Mouse (Mus musculus): Measurements from ENCODE around the gene Gch1. TPM values are rescaled to one million over a fixed set of nuclear protein-coding genes. Genes with fewer than 3 reads are reported as not detected.

Gch1 gene
- 1 to 10 TPM; 1.7 to 1.8 TPM for total RNA-seq (2021)
- long read RNA-seq, experiment 1, partial matches to known transcripts, result 0 of 4 reads
- long read RNA-seq, experiment 1, other reads (novel, unspliced or antisense), result 0 of 4 reads
- long read RNA-seq, experiment 2, partial matches to known transcripts, result 0 of 4 reads
- long read RNA-seq, experiment 2, other reads (novel, unspliced or antisense), result 0 of 4 reads

DNA sequence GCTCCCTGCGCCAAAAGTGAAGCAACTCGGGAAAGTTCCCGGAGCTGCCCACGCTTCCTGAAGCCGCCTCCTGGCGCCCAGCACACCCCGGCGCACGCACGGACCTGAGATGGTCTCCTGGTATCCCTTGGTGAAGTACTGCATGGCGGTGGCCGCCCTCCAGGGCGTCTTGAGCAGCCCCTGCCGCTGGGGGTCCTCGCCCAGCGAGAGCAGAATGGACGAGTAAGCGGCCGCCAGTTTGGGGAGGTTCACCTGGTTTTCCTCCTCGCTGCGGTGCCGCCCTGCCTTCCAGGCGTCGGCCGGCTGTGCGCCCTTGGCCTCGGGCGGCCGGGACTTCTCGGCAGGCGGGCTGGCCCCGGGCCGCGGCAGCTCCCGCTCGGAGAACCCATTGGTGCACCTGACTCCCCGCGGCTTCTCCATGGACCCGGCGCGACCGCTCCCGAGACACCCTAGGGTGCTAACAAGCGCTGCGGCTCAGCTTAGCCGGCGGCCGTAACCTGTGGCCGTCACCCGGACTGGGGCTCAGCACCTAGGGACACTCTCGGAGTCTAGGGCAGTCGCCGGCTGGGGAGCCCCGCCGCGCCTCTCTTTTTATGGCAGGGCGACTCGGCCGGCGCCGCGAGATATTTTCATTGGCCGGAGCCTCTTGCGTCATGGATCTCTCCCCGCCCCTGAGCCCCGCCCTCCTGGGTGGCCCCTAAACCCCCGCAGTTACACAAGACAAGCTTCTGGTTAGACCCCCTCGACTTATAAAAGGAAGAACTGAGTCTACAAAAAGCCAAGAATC lies at the start of gene Gch1:
Gene Gch1 (minus strand): TSS at position 566 of the 787 bp plus-strand sequence.
- intact Hi-C loops (cut with DNase I; ENCODE audit: low total_unique reads), result no loop called here
- peak; percentile 75 for DNase-seq

DNA sequence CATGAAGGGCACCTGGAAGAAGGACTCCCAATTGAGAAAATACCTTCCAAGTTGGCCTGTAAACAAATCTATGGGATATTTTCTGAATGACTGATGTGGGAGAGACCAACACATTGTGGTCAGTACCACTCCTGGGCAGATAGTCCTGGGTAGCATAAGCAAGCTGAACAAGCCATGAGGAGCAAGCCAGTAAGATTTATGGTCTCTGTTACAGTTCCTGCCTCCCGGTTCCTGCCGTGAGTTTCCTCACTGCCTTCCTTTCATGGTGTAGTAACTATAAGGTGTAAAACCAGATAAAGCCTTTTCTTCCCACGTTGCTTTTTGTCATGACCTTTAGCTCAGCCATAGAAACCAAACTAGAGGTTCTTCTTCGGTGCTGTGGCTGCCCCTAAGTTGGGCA lies 48.1 kb upstream of the Gch1 start:
- intact Hi-C loops (cut with DNase I; ENCODE audit: low total_unique reads), result no loop called here
- no peak for DNase-seq

DNA sequence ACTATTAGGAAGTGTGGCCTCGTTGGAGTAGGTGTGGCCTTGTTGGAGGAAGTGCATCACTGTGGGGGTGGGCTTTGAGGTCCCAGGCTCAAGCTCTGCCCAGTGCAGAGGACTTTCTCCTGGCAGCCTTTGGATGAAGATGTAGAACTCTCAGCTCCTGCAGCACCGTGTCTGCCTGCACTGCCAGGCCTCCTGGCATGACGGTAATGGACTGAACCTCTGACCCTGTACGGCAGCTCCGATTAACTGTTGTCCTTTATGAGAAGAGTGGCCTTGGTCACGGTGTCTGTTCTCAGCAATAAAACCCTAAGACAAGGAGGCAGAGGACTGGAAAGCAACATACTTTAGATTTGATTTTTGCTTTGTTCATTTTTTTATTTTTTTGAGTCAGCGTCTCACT lies 47.3 kb upstream of the Gch1 start:
- no peak for DNase-seq
- intact Hi-C loops (cut with DNase I; ENCODE audit: low total_unique reads), result no loop called here

DNA sequence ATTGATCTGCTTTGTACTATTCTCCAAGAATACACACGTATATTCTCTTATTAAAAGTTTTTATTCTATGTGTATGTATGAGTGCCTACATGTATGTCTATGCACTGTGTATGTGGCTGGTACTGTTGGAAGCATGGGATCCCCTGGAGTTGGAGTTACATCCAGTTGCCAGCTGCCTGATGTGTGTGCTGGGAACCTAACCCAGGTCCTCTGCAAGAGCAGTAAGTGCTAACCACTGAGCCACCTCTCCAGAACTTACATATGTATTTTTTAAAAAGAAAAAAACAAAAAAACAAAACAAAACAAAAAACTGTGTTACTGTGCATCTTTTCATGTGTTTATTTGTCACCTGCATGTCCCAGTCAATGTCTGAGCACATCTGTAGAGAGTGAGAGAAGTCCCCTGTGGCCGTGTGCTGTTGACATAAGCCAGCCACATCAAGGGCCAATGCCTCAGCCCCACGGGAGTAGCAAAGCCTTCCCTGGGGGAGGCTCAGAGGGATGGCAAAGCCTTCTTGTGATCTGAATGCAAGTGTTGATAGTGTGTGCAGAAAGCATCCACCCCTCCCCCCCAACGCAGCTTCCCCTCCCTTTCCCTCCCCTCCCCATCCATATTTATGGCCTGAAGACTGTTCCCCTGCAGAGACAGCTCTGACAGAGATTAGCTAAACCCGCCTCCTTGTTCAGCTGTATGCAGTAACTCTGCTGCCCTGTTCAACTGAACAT lies 45.5 kb upstream of the Gch1 start:
- intact Hi-C loops (cut with DNase I; ENCODE audit: low total_unique reads), result no loop called here
- no peak for DNase-seq

DNA sequence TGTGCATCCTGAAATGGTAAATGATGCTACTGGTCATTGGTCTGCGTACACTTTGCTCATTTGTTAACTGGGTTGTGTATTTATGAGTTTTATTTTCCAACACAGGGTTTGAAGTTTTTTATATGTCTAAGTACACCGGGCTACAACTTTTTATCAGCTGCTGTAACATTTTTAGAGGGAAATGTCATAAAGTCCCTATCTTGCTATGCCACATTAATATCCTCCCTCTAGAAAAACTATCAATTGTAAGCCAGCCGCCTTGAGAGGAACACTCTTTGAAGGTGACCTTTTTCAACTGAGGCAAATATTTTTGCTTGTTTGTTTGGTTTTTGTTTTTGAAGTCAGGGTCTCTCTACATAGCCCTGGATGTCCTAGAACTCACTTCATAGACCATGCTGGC lies 44.8 kb upstream of the Gch1 start:
- intact Hi-C loops (cut with DNase I; ENCODE audit: low total_unique reads), result no loop called here
- DNase-seq, result no peak

DNA sequence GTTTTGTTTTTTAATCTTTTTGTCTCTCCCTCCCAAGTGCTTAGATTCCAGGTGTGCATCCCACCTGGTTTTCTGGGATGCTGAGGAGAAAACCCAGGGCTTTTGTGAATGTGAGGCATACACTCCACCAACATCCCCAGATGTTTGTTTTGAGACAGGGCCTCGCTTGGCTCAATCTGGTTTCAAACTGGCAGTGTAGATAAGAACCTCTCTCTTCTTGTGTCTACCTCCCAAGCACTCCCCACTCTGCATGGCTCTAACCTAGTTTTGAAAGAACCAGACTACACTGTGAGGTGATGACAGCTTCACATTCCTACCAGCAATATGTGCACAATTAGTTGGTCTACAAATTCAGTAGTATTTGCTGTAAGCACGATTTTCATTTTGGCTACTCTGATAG lies 44.4 kb upstream of the Gch1 start:
- intact Hi-C loops (cut with DNase I; ENCODE audit: low total_unique reads), result no loop called here
- DNase-seq, result no peak

DNA sequence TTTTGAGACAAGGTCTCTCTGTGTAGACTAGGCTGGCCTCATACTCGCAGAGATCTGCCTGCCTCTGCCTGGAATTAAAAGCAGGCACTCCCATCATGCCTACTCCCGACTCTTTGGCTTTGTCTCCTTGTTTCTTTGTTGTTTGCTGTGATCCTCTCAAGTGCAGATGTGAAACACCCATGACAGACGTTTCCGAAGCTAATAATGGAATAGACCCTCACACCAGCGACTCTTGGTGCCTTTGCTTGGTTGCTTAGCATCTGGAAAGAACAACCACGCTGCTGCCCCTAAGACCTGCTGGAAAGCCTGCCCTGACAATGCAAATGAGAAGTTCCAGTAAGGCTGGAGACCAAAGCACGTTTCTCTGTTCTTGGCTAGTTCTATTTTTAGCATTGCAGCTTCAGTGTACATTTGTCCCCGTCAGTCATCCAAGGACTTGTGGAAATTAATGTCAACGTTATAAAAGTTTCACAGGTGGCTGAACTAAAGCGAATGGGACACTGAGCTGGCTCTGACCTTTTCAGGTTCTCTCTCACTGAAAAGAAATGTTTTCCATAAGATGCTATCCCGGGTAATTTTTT lies 40.7 kb upstream of the Gch1 start:
- no peak for DNase-seq
- intact Hi-C loops (cut with DNase I; ENCODE audit: low total_unique reads), result no loop called here

DNA sequence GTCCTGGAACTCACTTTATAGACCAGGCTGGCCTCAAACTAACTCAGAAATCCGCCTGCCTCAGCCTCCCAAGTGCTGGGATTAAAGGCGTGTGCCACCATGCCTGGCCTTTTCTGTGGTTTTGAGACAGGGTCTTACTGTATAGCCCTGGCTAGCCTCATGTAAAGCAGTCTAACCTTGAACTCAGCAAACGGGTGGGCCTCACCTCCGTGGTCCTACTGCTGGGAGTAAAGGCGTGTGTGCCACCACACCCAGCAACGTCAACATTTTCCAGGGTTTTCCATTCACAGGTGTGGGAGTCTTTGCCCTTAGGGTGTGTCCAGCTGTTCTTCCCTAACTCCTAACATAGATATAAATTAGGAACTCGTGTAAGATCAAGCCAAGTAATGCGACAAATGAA lies 36.7 kb upstream of the Gch1 start:
- DNase-seq, result no peak
- intact Hi-C loops (cut with DNase I; ENCODE audit: low total_unique reads), result no loop called here

DNA sequence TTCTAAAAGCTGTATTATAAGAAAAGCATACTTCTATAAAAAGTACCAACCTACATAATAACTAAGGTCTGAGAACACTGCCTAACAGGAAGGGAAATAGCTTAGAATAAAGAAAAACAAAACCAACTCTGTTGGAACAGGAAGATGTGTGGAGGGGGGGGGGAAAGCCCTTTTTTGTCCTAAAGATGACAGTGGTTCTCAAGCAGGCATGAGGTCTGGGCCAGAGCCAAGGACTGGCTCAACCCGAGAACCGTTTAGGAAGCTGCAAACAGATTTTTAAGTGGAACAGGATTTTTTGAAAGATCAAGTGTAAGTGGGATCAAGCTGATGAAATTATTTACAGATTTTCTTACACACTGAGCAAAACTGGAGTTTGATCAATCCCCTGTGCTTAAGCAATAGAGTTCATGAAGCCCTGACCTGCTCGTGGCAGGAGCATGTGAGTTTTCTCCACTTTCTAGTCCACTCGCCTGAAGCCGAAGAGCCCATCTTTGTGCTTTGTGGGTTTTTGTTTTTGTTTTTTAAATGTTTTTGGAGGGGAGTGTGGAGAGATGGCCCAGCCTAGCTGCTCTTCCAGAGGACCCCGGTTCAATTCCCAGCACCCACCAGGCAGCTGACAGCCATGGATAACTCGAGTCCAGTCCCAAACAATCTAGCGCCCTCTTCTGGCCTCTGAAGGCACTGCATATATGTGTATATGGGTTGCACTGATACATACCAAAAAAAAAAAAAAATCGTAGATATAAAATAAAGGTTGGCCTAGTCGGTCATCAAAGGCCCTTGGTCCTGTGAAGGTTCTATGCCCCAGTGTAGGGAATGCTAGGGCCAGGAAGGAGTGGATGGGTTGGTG lies 35.5 kb upstream of the Gch1 start:
- DNase-seq, result no peak
- intact Hi-C loops (cut with DNase I; ENCODE audit: low total_unique reads), result no loop called here

DNA sequence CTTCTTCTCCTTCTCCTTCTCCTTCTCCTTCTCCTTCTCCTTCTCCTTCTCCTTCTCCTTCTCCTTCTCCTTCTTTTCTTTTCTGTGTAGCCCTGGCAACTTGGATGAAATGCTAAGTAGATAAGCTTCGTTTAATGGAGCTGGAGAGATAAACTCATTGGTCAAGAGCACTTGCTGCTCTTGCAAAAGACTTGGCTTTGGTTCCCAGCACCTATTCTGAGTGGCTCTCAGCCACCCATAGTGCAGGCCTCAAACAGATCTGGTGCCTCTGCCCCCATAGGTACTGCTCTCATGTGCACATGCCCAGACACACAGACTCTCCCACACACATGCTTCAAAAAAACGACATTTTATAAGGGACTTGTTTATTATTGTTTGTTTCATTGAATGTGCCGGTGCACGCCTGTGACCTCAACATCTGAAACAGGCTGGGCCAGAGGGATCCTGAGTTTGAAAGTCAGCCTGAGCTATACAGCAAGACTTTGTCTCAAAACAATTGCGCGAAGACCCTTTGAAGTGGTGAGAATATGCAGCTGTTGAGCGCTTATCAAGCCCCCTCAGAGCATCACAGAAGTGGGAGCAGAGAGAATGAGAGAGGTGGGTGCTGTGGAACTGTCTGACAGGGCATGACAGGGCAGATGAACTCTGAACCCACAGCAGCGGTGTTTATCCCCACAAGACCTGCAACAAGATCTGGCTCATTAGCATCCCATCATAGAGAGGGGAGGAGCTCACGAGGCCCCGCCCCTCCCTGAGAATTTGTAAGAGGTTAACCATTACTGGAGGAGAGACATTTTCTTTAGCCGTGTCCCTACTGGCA lies 33.6 kb upstream of the Gch1 start:
- no peak for DNase-seq
- intact Hi-C loops (cut with DNase I; ENCODE audit: low total_unique reads), result no loop called here

DNA sequence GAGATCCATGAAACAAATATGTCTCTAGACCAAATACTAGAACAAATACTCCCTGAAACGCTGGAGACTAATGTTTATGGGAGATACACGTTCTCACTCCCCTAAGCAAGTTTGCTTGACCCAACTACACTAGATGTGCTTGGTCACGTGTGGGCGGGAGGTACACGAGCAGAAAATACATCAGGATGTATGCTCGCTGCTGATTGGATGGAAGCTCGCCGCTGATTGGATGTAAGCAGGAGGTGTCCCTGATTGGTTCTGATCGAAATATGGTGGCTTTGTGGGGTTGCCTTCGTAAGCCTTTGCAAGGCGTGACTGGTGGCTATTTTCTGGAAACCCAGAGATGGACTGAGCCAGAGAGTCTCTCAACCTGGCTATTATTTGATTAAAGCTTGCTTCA lies 32.4 kb upstream of the Gch1 start:
- intact Hi-C loops (cut with DNase I; ENCODE audit: low total_unique reads), result no loop called here

DNA sequence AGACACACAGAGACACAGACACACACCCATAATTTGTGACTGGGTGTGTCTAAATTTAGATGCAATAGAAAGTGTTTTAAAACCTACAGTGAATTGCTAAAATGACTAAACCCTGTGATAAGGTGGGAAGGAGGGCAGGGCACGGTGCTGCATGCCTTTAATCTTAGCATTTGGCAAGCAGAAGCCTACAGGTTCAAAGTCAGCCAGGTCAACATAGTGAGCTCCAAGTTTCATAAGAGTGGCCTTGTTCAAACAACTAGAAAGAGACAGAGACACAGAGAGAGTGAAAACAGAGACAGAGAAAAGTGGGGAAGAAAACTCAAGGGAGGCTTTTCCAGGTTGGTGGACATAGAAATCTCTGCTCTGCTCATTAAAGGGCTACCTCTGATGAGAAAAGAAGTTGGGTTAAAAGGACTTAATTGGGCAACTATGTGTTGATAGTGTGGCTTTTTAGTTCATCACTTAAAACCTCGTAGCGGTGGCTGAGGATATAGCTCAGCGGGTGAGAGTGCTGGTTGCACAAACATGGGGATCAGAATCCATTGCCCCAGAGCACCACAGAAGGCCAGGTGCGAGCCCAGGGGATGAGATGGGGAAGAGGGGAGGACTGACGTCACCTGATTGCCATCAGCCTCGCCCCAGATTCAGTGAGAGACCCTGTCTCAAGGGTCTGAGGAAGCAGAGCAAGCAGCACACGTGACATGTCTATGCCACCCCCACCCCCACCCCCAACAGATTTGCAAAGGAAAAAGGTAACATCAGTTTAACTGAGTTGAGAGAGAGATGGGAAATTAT lies 31.2 kb upstream of the Gch1 start:
- intact Hi-C loops (cut with DNase I; ENCODE audit: low total_unique reads), result no loop called here

More for the DNA sequence above, 32.4 kb upstream of the Gch1 start:
- DNase-seq, result no peak

DNA sequence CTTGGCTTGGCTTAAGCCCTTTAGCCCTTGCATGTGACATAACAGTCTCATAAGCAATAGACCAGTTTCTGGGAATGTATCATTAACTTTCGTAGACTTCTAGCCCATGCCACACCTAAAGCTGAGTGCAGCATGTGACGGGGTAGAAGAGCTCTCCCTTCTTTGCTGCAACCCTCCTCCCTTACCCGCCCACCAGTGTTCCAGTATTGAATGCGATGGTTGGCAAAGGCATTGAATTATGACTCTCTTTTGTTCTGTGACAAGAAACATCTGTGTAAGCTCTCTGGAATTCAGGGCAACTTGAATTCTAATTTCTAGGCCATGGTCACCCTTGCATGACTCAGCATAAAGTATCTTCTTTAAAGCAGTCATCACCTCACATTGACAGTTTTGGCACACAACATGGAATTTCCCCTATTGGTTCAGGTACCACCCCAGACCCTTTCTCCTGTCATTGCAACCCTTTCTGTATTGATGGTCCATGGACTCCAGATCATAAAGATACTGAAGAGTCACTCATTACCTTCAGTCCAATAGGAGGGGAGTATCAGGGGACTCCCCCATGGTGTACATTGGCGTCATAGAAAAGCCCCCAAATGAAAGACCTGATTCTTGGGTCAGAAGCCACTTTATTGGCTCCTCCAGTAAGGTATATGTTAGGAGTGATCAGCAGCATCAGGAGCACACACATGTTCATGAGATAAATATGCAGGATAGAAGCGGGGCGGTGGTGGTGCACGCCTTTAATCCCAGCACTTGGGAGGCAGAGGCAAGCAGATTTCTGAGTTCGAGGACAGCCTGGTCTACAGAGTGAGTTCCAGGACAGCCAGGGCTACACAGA lies 29.8 kb upstream of the Gch1 start:
- no peak for DNase-seq
- intact Hi-C loops (cut with DNase I; ENCODE audit: low total_unique reads), result no loop called here

More for the DNA sequence above, 31.2 kb upstream of the Gch1 start:
- no peak for DNase-seq

DNA sequence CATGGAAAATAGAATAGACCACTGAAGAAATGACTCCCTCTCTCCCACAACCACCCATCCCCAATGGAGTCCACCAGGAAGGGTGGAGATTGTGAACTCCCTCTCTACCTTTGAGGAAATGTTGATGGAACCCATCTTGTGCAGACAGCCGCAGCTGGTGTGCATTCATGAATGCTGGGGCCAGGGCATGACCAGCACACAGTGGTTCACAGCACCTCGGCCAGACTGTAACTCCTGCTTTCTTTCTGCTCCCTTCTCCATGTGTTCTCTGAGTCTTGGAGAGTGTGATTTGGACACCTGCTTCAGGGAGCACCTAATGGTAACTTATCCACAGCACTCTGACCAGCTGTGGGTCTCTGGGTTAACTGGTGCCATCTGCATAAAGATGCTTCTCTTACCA lies 27.3 kb upstream of the Gch1 start:
- intact Hi-C loops (cut with DNase I; ENCODE audit: low total_unique reads), result no loop called here
- no peak for DNase-seq

DNA sequence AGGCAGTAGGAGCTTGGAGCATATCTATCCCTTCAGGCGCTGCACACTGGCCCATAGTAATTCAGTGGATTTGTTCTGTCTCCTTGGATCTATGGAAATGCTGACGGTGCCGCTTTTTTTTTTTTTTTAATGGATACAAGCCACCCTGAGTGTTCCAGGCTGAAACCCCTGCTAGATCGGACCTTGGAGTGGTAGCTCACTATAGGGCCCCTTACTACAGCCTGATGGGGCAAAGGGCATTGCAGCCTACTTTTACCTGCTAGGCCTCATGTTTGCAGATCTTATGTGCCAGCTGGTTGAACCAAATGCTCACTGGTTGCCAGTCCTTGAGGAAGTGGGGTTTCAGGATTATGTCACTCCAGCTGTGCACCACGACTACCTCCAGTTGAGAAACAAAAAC lies 25.2 kb upstream of the Gch1 start:
- no peak for DNase-seq
- intact Hi-C loops (cut with DNase I; ENCODE audit: low total_unique reads), result no loop called here

DNA sequence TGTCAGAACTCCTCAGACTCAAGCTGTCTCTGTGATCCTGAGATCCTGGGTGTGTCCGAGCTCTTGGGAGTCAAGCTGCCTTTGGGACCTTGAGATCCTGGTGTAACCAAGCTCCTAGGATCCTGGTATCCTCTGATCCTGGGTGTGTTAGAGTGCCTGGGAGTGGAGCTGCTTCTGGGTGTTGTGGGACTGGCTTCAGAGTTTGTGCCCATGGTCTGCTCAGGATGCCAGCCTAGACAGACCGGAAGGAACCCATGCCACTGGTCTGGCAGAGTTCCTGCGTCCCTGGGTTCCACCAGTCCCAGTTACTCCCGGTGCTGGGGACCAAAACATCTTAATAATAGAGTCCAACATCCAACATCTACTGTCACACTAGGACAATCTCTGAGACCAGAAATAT lies 24.1 kb upstream of the Gch1 start:
- no peak for DNase-seq
- intact Hi-C loops (cut with DNase I; ENCODE audit: low total_unique reads), result no loop called here

DNA sequence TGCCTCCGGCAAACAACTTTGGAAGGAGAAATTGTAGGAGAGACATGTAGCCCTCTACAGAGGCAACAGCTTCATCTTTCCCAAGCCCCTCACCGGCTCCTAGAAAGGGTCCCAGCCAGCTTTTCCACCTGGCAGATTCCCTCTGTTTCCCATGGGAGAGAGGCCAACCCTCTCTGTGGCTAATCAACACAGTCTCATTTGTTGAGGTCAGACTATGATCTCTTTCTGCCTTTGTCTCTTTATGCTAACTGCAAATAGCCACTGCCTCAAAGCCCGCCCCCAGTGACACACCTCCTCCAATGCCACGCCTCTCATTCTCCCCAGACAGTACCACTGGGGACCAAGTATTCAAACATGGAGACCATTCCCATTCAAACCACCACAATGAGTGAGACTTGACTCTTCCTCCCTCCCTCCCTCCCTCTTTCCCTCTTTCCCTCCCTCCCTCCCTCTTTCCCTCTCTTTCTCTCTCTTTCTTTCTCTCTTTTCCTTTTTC lies 20.5 kb upstream of the Gch1 start:
- intact Hi-C loops (cut with DNase I; ENCODE audit: low total_unique reads), result no loop called here
- DNase-seq, result no peak

Data from gastrocnemius, postnatal 14 days (tissue).